Mouse (Mus musculus): ENCODE data around the gene Atcay. TPM values are rescaled to one million over a fixed set of nuclear protein-coding genes. Genes with fewer than 3 reads are reported as not detected.

Atcay gene
- total and polyA plus RNA-seq, 3 experiments = 0.11 TPM; not detected in 2

DNA sequence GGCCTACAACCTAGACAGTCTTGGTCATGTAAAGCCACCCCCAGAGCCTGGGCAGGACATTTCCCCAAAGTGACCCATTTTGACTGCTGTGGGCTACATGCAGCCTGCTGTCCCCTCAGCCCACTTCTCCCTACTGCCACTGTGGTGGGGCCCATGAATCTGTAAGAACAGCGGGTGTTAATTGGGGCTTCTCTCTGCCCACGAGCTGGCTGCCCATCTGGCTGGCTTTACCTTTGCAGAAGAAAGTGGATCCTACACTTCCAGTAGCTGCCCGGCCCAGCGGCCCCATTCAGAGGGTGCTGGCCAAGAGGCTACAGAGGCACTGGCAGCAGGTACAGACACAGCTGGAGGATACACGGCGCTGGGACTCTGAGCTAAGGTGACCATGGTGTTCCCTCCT lies 14.5 kb upstream of the Atcay start:
- H3K4me1 ChIP-seq (ENCODE audit: insufficient read depth, low read depth, low read length) = peaks cover 27% of the 10 kb centered on the region
- TF ChIP-seq POLR2AphosphoS5 (IDR thresholded peaks at IDR 0.05; ENCODE audit: insufficient replicate concordance, low read depth, low read length) (no peak), TAL1 (conservative IDR thresholded peaks at IDR 0.05; ENCODE audit: low read depth, low read length) (no peak), GATA1 (IDR thresholded peaks at IDR 0.05; ENCODE audit: borderline replicate concordance, low read length) (no peak), GATA2 (IDR thresholded peaks at IDR 0.05; ENCODE audit: borderline replicate concordance, low read depth, low read length) (no peak), CTCF (IDR thresholded peaks at IDR 0.05; ENCODE audit: low read depth, low read length) (no peak)
- no peak for ATAC-seq (ENCODE audit: extremely low read depth, insufficient number of reproducible peaks, low FRiP score, poor library complexity, severe bottlenecking)
- peaks cover 86% of the 10 kb centered on the region for H3K27me3 ChIP-seq (ENCODE audit: insufficient read depth, low read length)
- DNase-seq (ENCODE audit: low spot score) = no peak
- no peaks in the 10 kb centered on the region for H3K36me3 ChIP-seq (replicated peaks)
- H3K9me3 ChIP-seq (replicated peaks) = no peaks in the 10 kb centered on the region
- no peak overlapping the region for H3K4me3 ChIP-seq (ENCODE audit: low read depth, low read length)

GRCm38 (mm10) chr10:81244595-81244994 lies 14.0 kb upstream of the Atcay start:
- no peaks in the 10 kb centered on the region for H3K36me3 ChIP-seq (replicated peaks)
- H3K9me3 ChIP-seq (replicated peaks) = no peaks in the 10 kb centered on the region
- H3K27me3 ChIP-seq (ENCODE audit: insufficient read depth, low read length) = peaks cover 86% of the 10 kb centered on the region
- H3K4me1 ChIP-seq (ENCODE audit: insufficient read depth, low read depth, low read length) = peaks cover 25% of the 10 kb centered on the region
- TF ChIP-seq GATA2 (IDR thresholded peaks at IDR 0.05; ENCODE audit: borderline replicate concordance, low read depth, low read length) (no peak), POLR2AphosphoS5 (IDR thresholded peaks at IDR 0.05; ENCODE audit: insufficient replicate concordance, low read depth, low read length) (no peak), CTCF (IDR thresholded peaks at IDR 0.05; ENCODE audit: low read depth, low read length) (peak; percentile 91), GATA1 (IDR thresholded peaks at IDR 0.05; ENCODE audit: borderline replicate concordance, low read length) (no peak), TAL1 (conservative IDR thresholded peaks at IDR 0.05; ENCODE audit: low read depth, low read length) (no peak)
- 0 out of 2 replicates have a peak overlapping the region, but pooled peaks have one; percentile 2 for H3K4me3 ChIP-seq (ENCODE audit: low read depth, low read length)
- peak; percentile 73 for DNase-seq (ENCODE audit: low spot score)
- ATAC-seq (ENCODE audit: extremely low read depth, insufficient number of reproducible peaks, low FRiP score, poor library complexity, severe bottlenecking) = peak; percentile 67; the same call in 1 of the 2 replicates

DNA sequence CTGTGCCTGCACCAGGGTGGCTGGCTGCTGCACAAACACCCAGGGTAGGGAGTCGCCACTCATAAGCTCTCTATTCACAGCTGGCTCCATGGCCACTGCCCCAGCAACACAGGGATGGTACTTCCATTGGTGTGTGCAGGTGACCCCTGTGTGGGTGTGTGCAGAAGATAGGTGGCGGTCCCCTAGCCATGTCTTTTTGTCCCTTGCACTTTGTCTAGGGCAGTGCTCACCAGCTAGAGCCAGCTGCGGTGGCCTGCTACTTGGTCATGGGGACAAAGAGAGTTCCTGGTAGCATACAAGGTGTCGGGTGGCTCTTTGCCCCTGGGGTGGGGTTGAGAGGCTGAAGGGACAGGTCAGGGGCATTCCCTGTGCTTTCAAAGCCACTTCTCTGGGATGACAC lies 13.5 kb upstream of the Atcay start:
- ATAC-seq (ENCODE audit: extremely low read depth, insufficient number of reproducible peaks, low FRiP score, poor library complexity, severe bottlenecking) (no peak), DNase-seq (ENCODE audit: low spot score) (no peak)
- TF ChIP-seq CTCF (IDR thresholded peaks at IDR 0.05; ENCODE audit: low read depth, low read length) = no peak
- TF ChIP-seq GATA1 (IDR thresholded peaks at IDR 0.05; ENCODE audit: borderline replicate concordance, low read length) = no peak
- no peak for TF ChIP-seq TAL1 (conservative IDR thresholded peaks at IDR 0.05; ENCODE audit: low read depth, low read length)
- TF ChIP-seq POLR2AphosphoS5 (IDR thresholded peaks at IDR 0.05; ENCODE audit: insufficient replicate concordance, low read depth, low read length) = no peak
- TF ChIP-seq GATA2 (IDR thresholded peaks at IDR 0.05; ENCODE audit: borderline replicate concordance, low read depth, low read length) = no peak
- H3K36me3 ChIP-seq (replicated peaks) = no peaks in the 10 kb centered on the region
- no peaks in the 10 kb centered on the region for H3K9me3 ChIP-seq (replicated peaks)
- peaks cover 85% of the 10 kb centered on the region for H3K27me3 ChIP-seq (ENCODE audit: insufficient read depth, low read length)
- H3K4me1 ChIP-seq (ENCODE audit: insufficient read depth, low read depth, low read length) = peaks cover 23% of the 10 kb centered on the region
- 0 out of 2 replicates have a peak overlapping the region, but pooled peaks have one; percentile 2 for H3K4me3 ChIP-seq (ENCODE audit: low read depth, low read length)

GRCm38 (mm10) chr10:81242021-81242420 lies 11.4 kb upstream of the Atcay start:
- H3K27me3 ChIP-seq (ENCODE audit: insufficient read depth, low read length) = peaks cover 71% of the 10 kb centered on the region
- no peaks in the 10 kb centered on the region for H3K36me3 ChIP-seq (replicated peaks)
- H3K4me3 ChIP-seq (ENCODE audit: low read depth, low read length) = no peak overlapping the region
- no peak for ATAC-seq (ENCODE audit: extremely low read depth, insufficient number of reproducible peaks, low FRiP score, poor library complexity, severe bottlenecking)
- peaks cover 33% of the 10 kb centered on the region for H3K4me1 ChIP-seq (ENCODE audit: insufficient read depth, low read depth, low read length)
- no peak for DNase-seq (ENCODE audit: low spot score)
- no peaks in the 10 kb centered on the region for H3K9me3 ChIP-seq (replicated peaks)
- TF ChIP-seq TAL1 (conservative IDR thresholded peaks at IDR 0.05; ENCODE audit: low read depth, low read length) = no peak
- no peak for TF ChIP-seq CTCF (IDR thresholded peaks at IDR 0.05; ENCODE audit: low read depth, low read length)
- TF ChIP-seq GATA1 (IDR thresholded peaks at IDR 0.05; ENCODE audit: borderline replicate concordance, low read length) = no peak
- TF ChIP-seq GATA2 (IDR thresholded peaks at IDR 0.05; ENCODE audit: borderline replicate concordance, low read depth, low read length) = no peak
- no peak for TF ChIP-seq POLR2AphosphoS5 (IDR thresholded peaks at IDR 0.05; ENCODE audit: insufficient replicate concordance, low read depth, low read length)

- Histone ChIP-seq H3K36me3 (replicated peaks) (peaks cover under 1% of the 10 kb centered on the region), H3K9me3 (replicated peaks) (no peaks in the 10 kb centered on the region), H3K27me3 (ENCODE audit: insufficient read depth, low read length) (peaks cover 63% of the 10 kb centered on the region), H3K4me3 (ENCODE audit: low read depth, low read length) (no peak overlapping the region), H3K4me1 (ENCODE audit: insufficient read depth, low read depth, low read length) (peaks cover 31% of the 10 kb centered on the region)
- DNase-seq (ENCODE audit: low spot score) (no peak), ATAC-seq (ENCODE audit: extremely low read depth, insufficient number of reproducible peaks, low FRiP score, poor library complexity, severe bottlenecking) (no peak)
- TF ChIP-seq CTCF (IDR thresholded peaks at IDR 0.05; ENCODE audit: low read depth, low read length) = peak; percentile 19; the same call in 1 of the 2 replicates
- no peak for TF ChIP-seq TAL1 (conservative IDR thresholded peaks at IDR 0.05; ENCODE audit: low read depth, low read length)
Measured at GRCm38 (mm10) chr10:81240876-81241275, 10.2 kb upstream of the Atcay start.

GRCm38 (mm10) chr10:81238618-81239017 lies 8.0 kb upstream of the Atcay start:
- no peak for DNase-seq (ENCODE audit: low spot score)
- Histone ChIP-seq H3K9me3 (replicated peaks) (no peaks in the 10 kb centered on the region), H3K27me3 (ENCODE audit: insufficient read depth, low read length) (peaks cover 42% of the 10 kb centered on the region)

More at GRCm38 (mm10) chr10:81238618-81239017, 8.0 kb upstream of the Atcay start:
- peaks cover 21% of the 10 kb centered on the region for H3K4me1 ChIP-seq (ENCODE audit: insufficient read depth, low read depth, low read length)
- no peak for TF ChIP-seq GATA2 (IDR thresholded peaks at IDR 0.05; ENCODE audit: borderline replicate concordance, low read depth, low read length)
- TF ChIP-seq TAL1 (conservative IDR thresholded peaks at IDR 0.05; ENCODE audit: low read depth, low read length) = no peak
- TF ChIP-seq GATA1 (IDR thresholded peaks at IDR 0.05; ENCODE audit: borderline replicate concordance, low read length) = no peak
- TF ChIP-seq POLR2AphosphoS5 (IDR thresholded peaks at IDR 0.05; ENCODE audit: insufficient replicate concordance, low read depth, low read length) = no peak
- TF ChIP-seq CTCF (IDR thresholded peaks at IDR 0.05; ENCODE audit: low read depth, low read length) = no peak
- no peak overlapping the region for H3K4me3 ChIP-seq (ENCODE audit: low read depth, low read length)
- no peak for ATAC-seq (ENCODE audit: extremely low read depth, insufficient number of reproducible peaks, low FRiP score, poor library complexity, severe bottlenecking)
- H3K36me3 ChIP-seq (replicated peaks) = peaks cover 14% of the 10 kb centered on the region

Data from G1E (cell line).